Mouse (Mus musculus) midbrain, embryonic 16.5 days (tissue): ENCODE data around the gene Atxn7l3. TPM values are rescaled to one million over a fixed set of nuclear protein-coding genes. Genes with fewer than 3 reads are reported as not detected.

Experiments used
- ATAC-seq: fragments of 200-750 bp; cut with Nextera tagmentation; 2 replicates; pipeline ENCODE4 v1.8.0; 2017; ENCODE audit warnings: moderate TSS enrichment
- H3K27ac ChIP-seq: fragments of 300-500 bp; sonication (generic); 2 replicates; pipeline ENCODE4 v1.5.1; 2014; ENCODE audit warnings: mild to moderate bottlenecking, low read length, mixed read lengths
- H3K27me3 ChIP-seq: fragments of 300-500 bp; sonication (generic); 2 replicates; pipeline ENCODE4 v1.6.1; 2014; ENCODE audit warnings: low read depth, low read length, mixed read lengths; ENCODE audit not compliant: control insufficient read depth, insufficient read depth
- H3K36me3 ChIP-seq: fragments of 300-500 bp; sonication (generic); 2 replicates; pipeline ENCODE4 v1.6.1; 2014; ENCODE audit warnings: mild to moderate bottlenecking, low read length, moderate library complexity, mixed read lengths; ENCODE audit not compliant: control insufficient read depth, insufficient read depth
- H3K4me1 ChIP-seq: fragments of 300-500 bp; sonication (generic); 2 replicates; pipeline ENCODE4 v1.6.1; 2014; ENCODE audit warnings: mild to moderate bottlenecking, low read length, mixed read lengths; ENCODE audit not compliant: control insufficient read depth, insufficient read depth
- H3K4me2 ChIP-seq: fragments of 300-500 bp; sonication (generic); 2 replicates; pipeline ENCODE4 v1.6.1; 2014; ENCODE audit warnings: mild to moderate bottlenecking, low read length, mixed read lengths
- H3K4me3 ChIP-seq: fragments of 300-500 bp; sonication (generic); 2 replicates; pipeline ENCODE4 v1.5.1; 2014; ENCODE audit warnings: low read depth, mild to moderate bottlenecking, low read length, moderate library complexity, mixed read lengths
- H3K9ac ChIP-seq: fragments of 300-500 bp; sonication (generic); 2 replicates; pipeline ENCODE4 v1.6.1; 2014; ENCODE audit warnings: low read depth, low read length, mixed read lengths
- H3K9me3 ChIP-seq: fragments of 300-500 bp; sonication (generic); replicated peaks from 2 replicates; pipeline ENCODE4 v1.6.1; 2014; ENCODE audit warnings: mild to moderate bottlenecking, low read length, mixed read lengths; ENCODE audit not compliant: control insufficient read depth, poor library complexity, severe bottlenecking
- WGBS: fragments of 180-500 bp; shearing (Covaris S2); extraction: QIAGEN DNeasy Blood & Tissue Kit; methylation state at CpG from one replicate; pipeline ENCODE4 v1.1.7; 2014; 5-methylcytosine and 5-hydroxymethylcytosine counted together
- polyA plus RNA-seq: library from polyadenylated mRNA; unstranded; fragments of >200 nt; fragmentation: Nextera tagmentation; extraction: Ambion mirVana; gene quantifications from 2 replicates; pipeline ENCODE4 v1.2.1, GENCODE M21; 2015

Atxn7l3 gene
- polyA plus RNA-seq, 1 experiment from 2014 or later: 28.3 TPM

DNA sequence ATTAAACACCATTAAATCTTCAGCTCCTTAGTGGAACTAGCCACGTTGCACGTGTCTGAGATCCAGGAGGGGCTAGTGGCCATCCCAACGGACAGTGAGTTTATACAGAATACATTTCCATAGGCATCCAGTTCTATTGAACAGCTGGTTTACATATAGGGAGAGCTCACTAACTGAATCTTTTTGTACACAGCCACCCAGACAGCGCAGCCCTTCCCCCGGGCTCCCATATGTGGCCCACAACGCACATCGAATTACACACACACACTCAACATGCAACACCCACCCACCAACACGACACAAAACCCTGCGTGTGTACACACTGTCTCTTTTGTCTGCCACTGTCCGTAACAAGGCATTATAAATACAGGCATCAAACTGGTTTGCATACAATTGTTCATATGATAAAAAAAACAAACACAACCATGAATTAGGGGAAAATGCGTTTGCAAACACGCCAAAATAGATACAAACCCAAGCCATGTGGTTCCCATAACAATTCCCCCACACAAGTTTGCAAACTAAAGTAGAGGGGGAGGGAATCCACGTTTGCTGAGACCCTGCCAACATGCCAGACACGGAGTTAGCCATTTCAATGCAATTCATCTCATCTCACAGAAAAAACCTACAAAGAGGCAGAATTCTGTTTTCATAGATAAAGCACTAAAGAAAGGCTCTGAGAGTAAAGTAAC, 50.7 kb downstream of the Atxn7l3 start:
- ATAC-seq: 0 out of 2 replicates have a peak, but pooled peaks have one; percentile 18
- H3K4me1 ChIP-seq: peaks cover 14% of the 10 kb centered on the region
- H3K9ac ChIP-seq: peak overlapping the region; percentile 68
- H3K27ac ChIP-seq: peak overlapping the region; percentile 70
- H3K36me3 ChIP-seq: no peaks in the 10 kb centered on the region
- 46% methylated on average over 14 of the region's 14 CpGs for WGBS
- peak overlapping the region; percentile 86 for H3K4me2 ChIP-seq
- no peaks in the 10 kb centered on the region for H3K9me3 ChIP-seq
- no peaks in the 10 kb centered on the region for H3K27me3 ChIP-seq
- H3K4me3 ChIP-seq: peak overlapping the region; percentile 46

DNA sequence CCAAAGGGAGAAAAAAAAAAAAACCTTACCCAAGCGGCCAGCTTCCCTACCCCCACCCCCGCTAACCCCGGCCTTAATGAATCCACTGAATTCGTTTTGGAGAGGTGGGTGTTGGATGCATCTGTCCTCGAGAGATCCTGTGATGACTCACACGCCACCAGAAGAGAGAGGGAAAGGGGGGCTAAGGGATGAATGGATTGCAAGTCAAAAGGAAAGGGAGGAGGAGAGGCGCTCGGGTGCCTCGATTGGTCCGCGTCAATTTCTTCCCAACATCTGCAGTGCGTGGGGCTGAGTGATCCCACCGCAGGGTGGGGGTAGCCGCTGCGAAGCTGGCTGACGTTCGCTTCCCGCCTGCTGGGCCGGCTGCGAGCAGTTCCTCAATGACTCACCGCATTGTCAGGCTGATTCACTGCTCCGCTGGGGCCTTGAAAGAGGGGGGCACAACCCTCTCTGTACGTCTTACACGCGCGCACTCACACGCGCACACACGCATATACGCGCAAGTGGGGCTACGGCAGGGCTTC, 51.4 kb downstream of the Atxn7l3 start:
- H3K27me3 ChIP-seq: no peaks in the 10 kb centered on the region
- no peaks in the 10 kb centered on the region for H3K9me3 ChIP-seq
- no peaks in the 10 kb centered on the region for H3K36me3 ChIP-seq
- under 1% methylated on average over 32 of the region's 32 CpGs for WGBS
- H3K9ac ChIP-seq: peak overlapping the region; percentile 68
- peak; percentile 78 for ATAC-seq
- H3K4me3 ChIP-seq: peak overlapping the region; percentile 46
- peak overlapping the region; percentile 86 for H3K4me2 ChIP-seq
- H3K27ac ChIP-seq: peak overlapping the region; percentile 70
- peaks cover 14% of the 10 kb centered on the region for H3K4me1 ChIP-seq

DNA sequence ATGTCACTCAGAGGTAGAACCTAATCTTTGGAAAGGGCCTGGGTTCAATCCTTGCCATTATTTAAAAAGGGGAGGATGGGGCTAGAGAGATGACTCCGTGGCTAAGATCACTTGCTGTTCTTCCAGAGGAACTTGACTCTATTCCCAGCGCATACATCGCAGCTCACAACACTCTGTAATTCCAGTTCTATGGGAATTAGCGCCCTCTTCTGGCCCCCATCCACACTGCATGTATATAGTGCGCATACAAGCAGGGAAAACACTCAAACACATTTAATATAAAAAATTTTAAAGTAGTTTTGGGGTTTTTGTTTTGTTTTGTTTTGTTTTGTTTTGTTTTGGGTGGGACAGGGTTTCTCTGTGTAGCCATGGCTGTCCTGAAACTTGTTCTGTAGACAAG, 54.6 kb downstream of the Atxn7l3 start:
- H3K27ac ChIP-seq: no peak overlapping the region
- no peak for ATAC-seq
- 47% methylated on average over 5 of the region's 5 CpGs for WGBS

DNA sequence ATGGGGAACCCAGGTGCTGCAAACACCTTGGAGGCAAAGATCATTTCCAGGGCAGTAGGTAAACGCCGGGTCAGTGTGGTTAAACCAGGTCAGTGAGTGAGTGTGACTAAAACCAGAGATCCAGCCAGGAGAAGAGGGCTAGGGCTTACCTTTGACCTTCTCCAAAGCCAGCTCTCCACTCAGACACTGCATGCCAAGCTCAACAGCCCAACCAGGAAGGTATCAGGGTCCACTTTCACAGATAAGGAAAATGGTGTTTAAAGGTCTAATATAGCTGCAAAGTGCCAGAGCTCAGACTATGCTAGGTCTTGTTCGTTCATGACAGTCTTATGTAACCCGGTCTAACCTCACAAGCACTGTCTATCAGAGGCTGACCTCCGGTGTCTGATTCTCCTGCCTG, 55.2 kb downstream of the Atxn7l3 start:
- 87% methylated on average over 5 of the region's 5 CpGs for WGBS

More for the DNA sequence above, 54.6 kb downstream of the Atxn7l3 start:
- Histone ChIP-seq H3K27me3 (no peaks in the 10 kb centered on the region), H3K9ac (no peak overlapping the region), H3K36me3 (no peaks in the 10 kb centered on the region), H3K4me3 (no peak overlapping the region), H3K9me3 (no peaks in the 10 kb centered on the region), H3K4me2 (no peak overlapping the region), H3K4me1 (peaks cover 9% of the 10 kb centered on the region)

DNA sequence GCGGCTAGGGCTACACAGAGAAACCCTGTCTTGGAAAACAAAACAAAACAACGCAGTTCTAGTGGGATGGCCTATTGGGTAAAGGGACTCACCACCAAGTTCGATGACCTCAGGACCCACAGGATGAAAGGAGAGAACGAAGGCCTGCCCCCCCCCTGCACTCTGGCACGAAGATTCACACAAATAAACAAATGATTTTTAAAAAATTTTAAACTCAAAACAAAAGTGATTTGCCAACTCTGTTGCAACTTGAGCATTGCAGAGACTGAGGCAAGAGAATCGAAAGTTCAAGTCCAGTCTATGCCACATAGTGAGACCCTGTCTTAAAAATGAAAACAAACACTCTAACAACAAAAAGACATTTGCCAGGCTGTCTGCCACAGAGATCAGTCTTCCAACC, 55.8 kb downstream of the Atxn7l3 start:
- no peaks in the 10 kb centered on the region for H3K36me3 ChIP-seq
- no peak overlapping the region for H3K9ac ChIP-seq
- H3K4me1 ChIP-seq: peaks cover 5% of the 10 kb centered on the region
- no peak for ATAC-seq
- no peak overlapping the region for H3K27ac ChIP-seq
- H3K4me2 ChIP-seq: no peak overlapping the region
- H3K9me3 ChIP-seq: no peaks in the 10 kb centered on the region
- 86% methylated on average over 6 of the region's 6 CpGs for WGBS
- H3K4me3 ChIP-seq: no peak overlapping the region
- no peaks in the 10 kb centered on the region for H3K27me3 ChIP-seq

More for the DNA sequence above, 55.2 kb downstream of the Atxn7l3 start:
- Histone ChIP-seq H3K36me3 (no peaks in the 10 kb centered on the region), H3K9ac (no peak overlapping the region), H3K27ac (no peak overlapping the region), H3K9me3 (no peaks in the 10 kb centered on the region), H3K4me2 (no peak overlapping the region), H3K27me3 (no peaks in the 10 kb centered on the region), H3K4me1 (peaks cover 9% of the 10 kb centered on the region), H3K4me3 (no peak overlapping the region)
- ATAC-seq: no peak

Other genes starting within 250 kb of the Atxn7l3 start
- 31.8 and 39.9 TPM in 2 replicates for gene Mpp2, start 208.1 kb downstream of the Atxn7l3 start, polyA plus RNA-seq
- gene Ppy, start 195.3 kb downstream of the Atxn7l3 start, polyA plus RNA-seq: not detected in 2 replicates
- gene Pyy, start 188.8 kb downstream of the Atxn7l3 start, polyA plus RNA-seq: not detected in 2 replicates
- gene Nags, start 151.1 kb downstream of the Atxn7l3 start, polyA plus RNA-seq: 0.20 TPM in 1 of 2 replicates, not detected in the other
- 45.8 and 46.5 TPM in 2 replicates for gene Tmem101, start 140.2 kb downstream of the Atxn7l3 start, polyA plus RNA-seq
- 87.8 and 95.3 TPM in 2 replicates for gene Lsm12, start 111.3 kb downstream of the Atxn7l3 start, polyA plus RNA-seq
- 39.0 and 42.9 TPM in 2 replicates for gene G6pc3, start 107.0 kb downstream of the Atxn7l3 start, polyA plus RNA-seq
- 74.4 and 76.3 TPM in 2 replicates for gene Hdac5, start 66.5 kb downstream of the Atxn7l3 start, polyA plus RNA-seq
- gene BC030867, start 47.7 kb downstream of the Atxn7l3 start, polyA plus RNA-seq: 1.6 and 1.8 TPM in 2 replicates
- 0.07 and 0.10 TPM in 2 replicates for gene Asb16, start 27.9 kb downstream of the Atxn7l3 start, polyA plus RNA-seq
- gene Tmub2, start 11.7 kb downstream of the Atxn7l3 start, polyA plus RNA-seq: 72.8 and 78.5 TPM in 2 replicates
- 70.1 and 85.2 TPM in 2 replicates for gene Ubtf, start 23.1 kb upstream of the Atxn7l3 start, polyA plus RNA-seq
- gene Slc4a1, start 69.6 kb upstream of the Atxn7l3 start, polyA plus RNA-seq: 2.3 and 3.5 TPM in 2 replicates
- 151 and 155 TPM in 2 replicates for gene Rundc3a, start 96.8 kb upstream of the Atxn7l3 start, polyA plus RNA-seq
- 144 and 150 TPM in 2 replicates for gene Slc25a39, start 111.3 kb upstream of the Atxn7l3 start, polyA plus RNA-seq
- 65.2 and 75.8 TPM in 2 replicates for gene Grn, start 133.7 kb upstream of the Atxn7l3 start, polyA plus RNA-seq
- gene Fam171a2, start 151.1 kb upstream of the Atxn7l3 start, polyA plus RNA-seq: 18.1 and 20.5 TPM in 2 replicates
- gene Itga2b, start 173.5 kb upstream of the Atxn7l3 start, polyA plus RNA-seq: 8.3 and 11.6 TPM in 2 replicates